Mouse (Mus musculus): ENCODE measurements around the gene Vmn2r34.
"Not testable (repeated sequence)": the region's sequence is repeated elsewhere in the genome, so short reads cannot be mapped to it uniquely, and the experiment has no call there.

Vmn2r34 gene

GRCm38 (mm10) chr7:7689413-7689812 lies at the start of gene Vmn2r34:
TSS of gene Vmn2r34 (minus strand) at chr7:7689513.
- not testable (repeated sequence) for DNase-seq (ENCODE audit: low spot score)

GRCm38 (mm10) chr7:7674032-7674431 lies 15.3 kb downstream of the Vmn2r34 start:
- not testable (repeated sequence) for DNase-seq (ENCODE audit: low spot score)
